Mouse (Mus musculus) lung, postnatal 0 days (tissue): Measurements from ENCODE around the gene Cmss1.

ENCODE experiments used
- CTCF ChIP-seq: IDR thresholded peaks from 2 replicates; pipeline ENCODE4 v1.5.1; 2016; ENCODE audit warnings: antibody characterized with exemption, mild to moderate bottlenecking
- EP300 ChIP-seq: IDR thresholded peaks from 2 replicates; pipeline ENCODE4 v1.6.1; 2016; ENCODE audit warnings: antibody characterized with exemption, mild to moderate bottlenecking, control low read depth

DNA sequence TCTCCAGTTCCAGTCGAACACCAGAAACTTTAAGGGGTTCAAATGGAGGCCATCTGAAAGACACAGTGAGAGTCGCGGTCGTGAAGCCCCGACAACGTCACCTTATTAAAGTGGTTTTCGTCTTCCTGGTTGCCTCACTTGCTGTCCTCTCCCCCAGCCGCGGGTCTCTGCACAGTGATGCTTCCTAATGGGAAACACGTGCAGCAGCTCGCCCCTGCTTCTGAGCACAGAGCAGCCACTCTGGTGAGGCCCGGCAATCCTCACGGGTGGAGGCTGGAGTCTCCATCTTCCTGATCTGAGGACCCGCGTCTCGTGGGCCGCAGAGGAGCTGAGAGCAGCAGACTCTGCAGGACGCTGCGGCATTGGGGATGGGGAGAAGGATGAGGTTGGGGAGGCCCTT is 302.9 kb downstream of the Cmss1 start:
- TF ChIP-seq CTCF (no peak), EP300 (no peak)
